Mouse (Mus musculus) embryonic facial prominence, embryonic 14.5 days (tissue): ENCODE measurements around the gene Srbd1. TPM values are rescaled to one million over a fixed set of nuclear protein-coding genes. Genes with fewer than 3 reads are reported as not detected.

Experiments used
- ATAC-seq: fragments of 200-750 bp; cut with Nextera tagmentation; 2 replicates; pipeline ENCODE4 v1.8.0; 2017; ENCODE audit warnings: low read depth, moderate number of reproducible peaks, moderate TSS enrichment
- DNase-seq: peaks from one replicate; pipeline ENCODE4 v3.0.0-alpha.2; 2015; ENCODE audit warnings: low spot score
- H3K27ac ChIP-seq: fragments of 300-500 bp; sonication (generic); replicated peaks from 2 replicates; pipeline ENCODE4 v1.5.1; 2014; ENCODE audit warnings: low read depth, mild to moderate bottlenecking, low read length, moderate library complexity
- H3K27me3 ChIP-seq: fragments of 300-500 bp; sonication (generic); replicated peaks from 2 replicates; pipeline ENCODE4 v1.6.1; 2014; ENCODE audit warnings: low read length; ENCODE audit not compliant: control insufficient read depth, insufficient read depth
- H3K36me3 ChIP-seq: fragments of 300-500 bp; sonication (generic); 2 replicates; pipeline ENCODE4 v1.6.1; 2014; ENCODE audit warnings: low read length, mixed read lengths; ENCODE audit not compliant: control insufficient read depth, insufficient read depth
- H3K4me1 ChIP-seq: fragments of 300-500 bp; sonication (generic); 2 replicates; pipeline ENCODE4 v1.6.1; 2014; ENCODE audit warnings: antibody characterized with exemption, low read length; ENCODE audit not compliant: control insufficient read depth, insufficient read depth
- H3K4me2 ChIP-seq: fragments of 300-500 bp; sonication (generic); 2 replicates; pipeline ENCODE4 v1.6.1; 2014; ENCODE audit warnings: low read depth, mild to moderate bottlenecking, low read length, moderate library complexity, mixed read lengths
- H3K4me3 ChIP-seq: fragments of 300-500 bp; sonication (generic); 2 replicates; pipeline ENCODE4 v1.5.1; 2014; ENCODE audit warnings: low read depth, mild to moderate bottlenecking, low read length
- H3K9ac ChIP-seq: fragments of 300-500 bp; sonication (generic); 2 replicates; pipeline ENCODE4 v1.6.1; 2014; ENCODE audit warnings: low read depth, mild to moderate bottlenecking, low read length, moderate library complexity, mixed read lengths
- H3K9me3 ChIP-seq: fragments of 300-500 bp; sonication (generic); 2 replicates; pipeline ENCODE4 v1.6.1; 2016; ENCODE audit warnings: low read length; ENCODE audit not compliant: control insufficient read depth
- WGBS: fragments of 180-500 bp; shearing (Covaris S2); extraction: QIAGEN DNeasy Blood & Tissue Kit; methylation state at CpG from one replicate; pipeline ENCODE4 v1.1.7; 2014; 5-methylcytosine and 5-hydroxymethylcytosine counted together
- polyA plus RNA-seq: library from polyadenylated mRNA; unstranded; fragments of >200 nt; fragmentation: Nextera tagmentation; extraction: Ambion mirVana; gene quantifications from 2 replicates; pipeline ENCODE4 v1.2.1, GENCODE M21; 2014

Srbd1 gene
- polyA plus RNA-seq, 1 experiment from 2014 or later, result 9.3 TPM

DNA sequence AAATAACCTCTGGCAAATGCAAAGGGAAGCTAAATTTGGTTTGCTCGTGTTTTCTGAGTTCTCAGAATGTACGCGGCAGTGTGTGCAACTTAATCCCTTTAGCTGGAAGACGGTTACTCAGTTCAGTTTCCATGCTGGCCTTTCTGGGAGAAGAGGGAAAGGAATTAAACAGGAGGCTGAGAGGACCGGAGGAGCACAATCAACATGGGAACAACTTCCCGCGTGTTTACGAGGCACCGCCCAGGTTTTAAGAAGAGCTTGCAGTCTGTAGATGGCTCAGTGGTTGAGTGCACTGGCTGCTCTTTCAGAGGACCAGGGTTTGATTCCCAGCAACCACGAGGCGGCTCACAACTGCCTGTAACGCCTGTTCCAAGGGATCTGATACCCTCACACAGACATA, 109.8 kb downstream of the Srbd1 start:
- ATAC-seq, result no peak
- peak overlapping the region; percentile 78 for H3K27ac ChIP-seq

DNA sequence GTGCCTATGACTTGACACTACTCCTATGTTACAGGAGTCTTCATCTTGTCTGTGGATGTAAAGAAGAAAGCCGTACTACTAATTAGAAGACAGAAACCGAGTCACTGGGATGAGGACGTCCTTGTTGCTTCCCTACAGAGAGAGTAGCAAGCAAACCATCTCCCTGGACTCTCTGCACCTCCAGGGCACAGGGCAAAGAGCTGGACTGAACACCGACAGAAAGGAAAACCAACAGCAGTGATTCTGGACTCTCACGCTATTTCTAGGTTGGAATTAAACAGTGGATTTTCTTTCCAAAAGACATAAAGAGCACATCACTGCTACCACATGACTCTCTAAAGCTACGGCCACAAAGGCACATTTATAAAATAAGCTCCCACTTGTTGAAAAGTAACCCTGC, 110.3 kb downstream of the Srbd1 start:
- peak overlapping the region; percentile 5; the same call in 1 of the 2 replicates for H3K4me2 ChIP-seq
- H3K27ac ChIP-seq, result peak overlapping the region; percentile 78
- peaks cover 49% of the 10 kb centered on the region for H3K4me1 ChIP-seq
- H3K27me3 ChIP-seq, result no peaks in the 10 kb centered on the region
- ATAC-seq (no peak), DNase-seq (no peak)
- no peaks in the 10 kb centered on the region for H3K9me3 ChIP-seq
- WGBS, result 69% methylated on average over 6 of the region's 6 CpGs
- no peak overlapping the region for H3K4me3 ChIP-seq
- H3K9ac ChIP-seq, result no peak overlapping the region
- H3K36me3 ChIP-seq, result no peaks in the 10 kb centered on the region

More for the DNA sequence above, 109.8 kb downstream of the Srbd1 start:
- H3K4me3 ChIP-seq, result no peak overlapping the region
- no peaks in the 10 kb centered on the region for H3K36me3 ChIP-seq
- no peaks in the 10 kb centered on the region for H3K9me3 ChIP-seq
- no peak overlapping the region for H3K9ac ChIP-seq
- WGBS, result 52% methylated on average over 12 of the region's 12 CpGs
- H3K27me3 ChIP-seq, result no peaks in the 10 kb centered on the region
- H3K4me2 ChIP-seq, result peak overlapping the region; percentile 5; the same call in 1 of the 2 replicates
- peak; percentile 55 for DNase-seq
- peaks cover 51% of the 10 kb centered on the region for H3K4me1 ChIP-seq

DNA sequence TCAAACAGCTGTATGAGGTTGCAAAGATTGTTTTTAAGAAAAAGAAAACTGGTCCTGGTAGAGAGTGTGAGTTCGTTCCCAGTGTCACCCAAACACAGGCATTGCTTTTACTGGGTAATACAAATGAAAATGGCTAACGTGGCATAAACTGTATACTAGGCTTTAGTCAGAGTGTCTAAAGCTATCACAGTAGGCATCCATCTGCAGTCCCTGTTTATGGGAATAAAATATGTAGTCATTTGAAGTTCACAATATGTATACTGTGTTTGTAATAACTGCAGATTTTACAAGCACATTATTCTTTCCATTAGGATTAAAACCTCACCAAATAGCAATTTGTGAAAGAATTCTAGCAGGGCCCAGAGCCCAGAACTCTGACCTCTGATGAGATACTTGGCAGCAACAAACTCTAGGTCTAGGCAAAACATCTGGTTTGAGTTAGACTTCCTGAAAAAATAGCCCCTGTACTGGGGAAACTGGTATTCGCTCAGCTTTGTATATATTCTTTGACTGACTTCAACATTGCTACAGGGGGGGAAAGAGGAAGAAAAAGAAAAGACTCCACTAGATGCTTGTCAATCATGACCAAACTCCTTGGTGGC, 112.8 kb downstream of the Srbd1 start:
- H3K9me3 ChIP-seq, result no peaks in the 10 kb centered on the region
- peak overlapping the region; percentile 80 for H3K27ac ChIP-seq
- peaks cover 28% of the 10 kb centered on the region for H3K4me1 ChIP-seq
- no peaks in the 10 kb centered on the region for H3K36me3 ChIP-seq
- H3K9ac ChIP-seq, result no peak overlapping the region
- H3K27me3 ChIP-seq, result no peaks in the 10 kb centered on the region
- H3K4me3 ChIP-seq, result no peak overlapping the region
- H3K4me2 ChIP-seq, result 0 out of 2 replicates have a peak overlapping the region, but pooled peaks have one; percentile 21
- ATAC-seq (0 out of 2 replicates have a peak, but pooled peaks have one; percentile 57), DNase-seq (peak; percentile 87)
- WGBS, result 40% methylated on average over 3 of the region's 3 CpGs

DNA sequence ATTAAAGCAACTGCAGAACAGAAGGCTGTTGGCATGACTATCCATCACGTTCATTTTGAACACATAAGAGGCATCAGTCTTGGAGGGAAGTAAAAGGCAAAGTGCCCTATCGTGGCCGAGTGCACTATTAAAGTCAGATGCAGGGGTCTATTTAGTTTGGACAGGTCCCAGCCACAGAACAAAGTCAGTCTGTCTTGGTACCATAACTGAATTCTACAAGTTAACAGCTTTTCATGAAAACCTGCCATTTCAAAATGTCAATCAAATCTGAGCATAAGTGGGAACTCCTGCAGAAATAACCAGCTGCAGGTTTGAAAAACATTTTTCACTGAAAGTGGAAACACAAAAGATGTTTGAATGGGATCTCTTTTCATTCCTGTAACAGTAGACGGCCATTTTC, 115.0 kb downstream of the Srbd1 start:
- H3K9me3 ChIP-seq, result no peaks in the 10 kb centered on the region

DNA sequence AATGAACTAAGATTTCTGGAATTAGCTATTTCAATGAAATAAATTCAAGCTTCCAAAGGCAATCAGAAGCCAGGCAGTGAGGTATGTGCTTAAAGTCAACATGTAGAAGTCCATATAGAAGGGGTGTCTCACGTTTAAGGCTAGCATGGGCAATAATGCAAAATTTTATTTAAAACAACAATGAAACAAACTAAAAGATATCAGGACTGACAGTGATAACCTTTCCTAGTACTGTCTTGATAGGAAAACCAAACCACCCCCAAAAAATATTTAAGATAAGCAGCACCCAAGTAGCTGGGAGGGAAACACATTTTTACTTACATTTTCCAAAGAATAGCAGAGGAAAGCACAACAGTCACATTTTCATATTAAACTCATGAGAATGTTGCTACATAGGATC, 115.8 kb downstream of the Srbd1 start:
- no peak for ATAC-seq
- Histone ChIP-seq H3K36me3 (no peaks in the 10 kb centered on the region), H3K27ac (no peak overlapping the region), H3K27me3 (no peaks in the 10 kb centered on the region), H3K4me3 (no peak overlapping the region), H3K9me3 (no peaks in the 10 kb centered on the region), H3K9ac (no peak overlapping the region), H3K4me1 (peaks cover 23% of the 10 kb centered on the region), H3K4me2 (no peak overlapping the region)
- 86% methylated on average over 1 of the region's 1 CpGs for WGBS
- no peak for DNase-seq

More for the DNA sequence above, 115.0 kb downstream of the Srbd1 start:
- Histone ChIP-seq H3K27ac (no peak overlapping the region), H3K4me2 (no peak overlapping the region), H3K4me1 (peaks cover 23% of the 10 kb centered on the region), H3K9ac (no peak overlapping the region), H3K27me3 (no peaks in the 10 kb centered on the region), H3K36me3 (no peaks in the 10 kb centered on the region), H3K4me3 (no peak overlapping the region)
- 24% methylated on average over 4 of the region's 4 CpGs for WGBS
- ATAC-seq (no peak), DNase-seq (peak; percentile 70)

DNA sequence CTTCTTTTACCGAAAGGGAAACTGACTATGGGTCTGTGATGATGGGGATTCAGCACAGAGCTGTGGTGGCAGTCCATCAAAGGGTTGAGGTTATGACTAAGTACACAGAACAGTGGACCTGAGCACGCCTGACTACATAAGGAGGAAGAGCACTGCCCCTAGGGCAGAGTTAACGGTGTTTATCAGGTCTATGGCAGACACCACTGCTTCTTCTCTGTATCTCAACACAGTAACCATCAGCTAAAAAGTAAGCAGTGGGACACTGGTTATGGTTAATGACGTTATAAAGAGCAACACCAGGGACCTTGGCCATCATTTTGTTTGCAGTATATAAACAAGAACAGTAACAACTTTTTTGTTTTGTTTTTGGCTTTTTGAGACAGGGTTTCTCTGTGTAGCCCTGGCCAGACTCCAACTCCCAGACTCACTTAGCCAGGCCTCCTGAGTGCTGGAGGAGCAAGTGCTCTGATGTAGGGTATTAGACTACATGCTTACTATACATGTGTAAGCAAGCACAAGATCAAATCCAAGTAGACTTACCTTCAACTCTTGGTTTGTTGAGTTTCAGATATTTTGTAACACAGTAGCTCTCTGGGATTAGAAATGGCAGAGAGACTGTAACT, 117.3 kb downstream of the Srbd1 start:
- Histone ChIP-seq H3K27me3 (no peaks in the 10 kb centered on the region), H3K4me2 (no peak overlapping the region), H3K4me1 (peaks cover 22% of the 10 kb centered on the region), H3K9ac (no peak overlapping the region), H3K9me3 (no peaks in the 10 kb centered on the region), H3K27ac (no peak overlapping the region), H3K4me3 (no peak overlapping the region), H3K36me3 (no peaks in the 10 kb centered on the region)
- WGBS, result 87% methylated on average over 4 of the region's 4 CpGs
- ATAC-seq, result no peak
- no peak for DNase-seq

DNA sequence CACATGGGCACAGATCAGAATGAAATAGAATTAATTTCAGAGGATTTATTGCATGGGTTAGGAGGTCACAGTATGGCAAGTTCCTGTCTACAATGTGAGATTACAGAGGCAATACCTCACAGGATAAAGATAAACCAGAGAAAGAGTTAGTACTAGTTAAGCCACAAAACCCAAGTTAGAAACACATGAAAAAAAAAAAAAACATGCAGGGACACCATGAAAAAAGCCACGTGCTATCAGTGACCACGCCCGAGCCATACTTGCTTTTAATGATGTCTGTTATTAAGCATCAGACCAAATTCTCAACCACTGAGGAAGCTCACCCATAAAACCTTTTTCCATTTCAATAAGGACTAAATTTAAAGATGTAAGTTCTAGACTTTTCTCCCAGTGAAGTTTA, 120.4 kb downstream of the Srbd1 start:
- Histone ChIP-seq H3K36me3 (no peaks in the 10 kb centered on the region), H3K27ac (no peak overlapping the region), H3K9me3 (peaks cover 4% of the 10 kb centered on the region; the same call in 1 of the 2 replicates), H3K4me2 (no peak overlapping the region), H3K4me1 (no peaks in the 10 kb centered on the region; the same call in 1 of the 2 replicates), H3K4me3 (no peak overlapping the region), H3K27me3 (no peaks in the 10 kb centered on the region), H3K9ac (no peak overlapping the region)
- DNase-seq (no peak), ATAC-seq (no peak)
- 78% methylated on average over 3 of the region's 3 CpGs for WGBS

DNA sequence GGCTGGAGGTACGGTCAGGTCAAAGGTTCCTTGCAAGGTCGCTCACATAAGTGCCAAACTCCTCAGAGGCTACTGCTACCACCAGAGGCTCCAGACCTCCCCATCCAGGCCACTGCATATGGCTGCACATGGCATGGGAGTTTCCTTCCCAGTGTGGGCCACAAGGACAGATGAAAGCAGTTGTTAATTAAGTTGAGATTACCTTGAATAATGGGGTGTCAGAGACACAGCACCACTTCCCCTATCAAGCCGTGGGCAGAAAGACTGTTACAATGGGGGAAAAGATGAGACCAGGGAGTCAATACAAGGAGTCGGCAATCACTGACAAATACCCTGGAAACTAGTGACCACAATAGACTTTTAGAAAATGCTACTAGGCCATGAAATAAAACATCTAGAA, 122.6 kb downstream of the Srbd1 start:
- no peaks in the 10 kb centered on the region for H3K4me1 ChIP-seq
- WGBS, result 79% methylated on average over 4 of the region's 4 CpGs
- no peaks in the 10 kb centered on the region for H3K27me3 ChIP-seq
- no peak overlapping the region for H3K27ac ChIP-seq
- DNase-seq, result no peak
- no peak overlapping the region for H3K4me2 ChIP-seq
- no peak overlapping the region for H3K9ac ChIP-seq
- H3K4me3 ChIP-seq, result no peak overlapping the region
- no peak for ATAC-seq
- no peaks in the 10 kb centered on the region for H3K36me3 ChIP-seq
- peaks cover 16% of the 10 kb centered on the region for H3K9me3 ChIP-seq

DNA sequence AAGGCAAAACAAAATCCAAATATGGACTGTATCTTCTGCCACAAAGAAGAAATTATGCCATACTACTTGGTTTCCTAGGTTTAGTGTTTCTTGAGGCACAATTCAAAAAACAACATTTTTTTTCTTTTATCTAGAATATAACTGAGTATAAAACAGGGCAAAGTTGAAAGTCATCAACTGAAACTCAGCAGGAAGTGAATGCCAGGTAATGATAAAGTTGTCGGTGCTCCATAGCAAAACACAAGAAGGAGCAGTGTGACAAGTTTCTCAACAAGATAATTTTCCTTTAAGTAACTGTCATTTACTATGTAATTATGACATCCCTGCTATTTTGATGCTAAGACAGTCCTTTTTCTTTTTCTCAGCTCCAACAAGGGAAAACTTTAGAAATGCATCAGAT, 123.2 kb downstream of the Srbd1 start:
- no peak overlapping the region for H3K9ac ChIP-seq
- H3K27me3 ChIP-seq, result no peaks in the 10 kb centered on the region
- ATAC-seq (no peak), DNase-seq (no peak)
- H3K9me3 ChIP-seq, result peaks cover 16% of the 10 kb centered on the region
- no peak overlapping the region for H3K4me2 ChIP-seq
- no peak overlapping the region for H3K4me3 ChIP-seq
- 78% methylated on average over 1 of the region's 1 CpGs for WGBS
- H3K36me3 ChIP-seq, result no peaks in the 10 kb centered on the region
- H3K4me1 ChIP-seq, result no peaks in the 10 kb centered on the region
- no peak overlapping the region for H3K27ac ChIP-seq
